In the genomic region with DNA sequence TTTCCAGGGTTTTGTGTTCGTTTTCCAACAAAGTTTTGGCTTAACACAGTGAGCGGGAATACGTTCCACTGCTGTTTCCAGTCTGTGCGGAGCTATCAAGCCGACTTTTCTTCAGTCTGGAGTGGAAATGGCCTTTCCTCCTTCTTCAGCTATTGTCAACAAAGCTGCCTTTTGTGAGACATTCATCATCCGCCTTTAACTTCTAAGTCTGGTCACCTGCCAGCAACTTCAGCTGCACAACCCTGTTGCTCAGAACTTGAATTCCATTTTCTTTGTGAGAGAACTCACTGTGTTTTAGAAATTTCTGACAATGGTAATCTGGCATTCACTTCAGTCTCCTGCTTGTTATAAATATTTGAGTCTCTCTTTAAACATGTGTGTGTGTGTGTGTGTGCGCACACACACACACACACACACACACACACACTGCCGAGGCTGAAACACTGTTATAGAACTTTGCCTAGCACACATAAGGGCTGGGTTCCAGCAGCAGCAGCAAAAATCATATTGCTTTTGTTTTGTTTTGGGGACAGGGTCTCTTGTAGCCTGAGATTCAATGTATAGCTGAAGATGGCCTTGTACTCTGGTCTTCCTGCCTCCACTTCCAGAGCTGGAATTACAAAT, we compare ENCODE assay signal across 11 mouse cellular contexts. TPM values are rescaled to one million over a fixed set of nuclear protein-coding genes. Genes with fewer than 3 reads are reported as not detected.
A peak's percentile ranks its signal among the peaks of the same experiment; 100 is the strongest.
DNase-seq lines count a peak whose midpoint lies in the region.
"Had no signal": no experiment of that assay in that cellular context is flagged by ENCODE, and none has a peak within 500 bp of the region (broad histone marks: within the 10 kb centered on the region; RNA-seq: fewer than 3 reads in every experiment).

No protein-coding gene starts in this region.

- peak; percentile 41 for DNase-seq in adrenal gland, postnatal 14 days
- DNase-seq in adrenal gland, postnatal 4 days (ENCODE audit: low spot score in 2 of 2) = no peak
- peak; percentile 49 for DNase-seq in heart, postnatal 4 days
- DNase-seq in heart, adult 18-20 months = no peak
- DNase-seq in ovary, postnatal 14 days (ENCODE audit: low spot score) = peak; percentile 31
- DNase-seq in ovary, adult 18-20 months (ENCODE audit: low spot score) = no peak
- no peak for DNase-seq in urinary bladder, postnatal 25 days (ENCODE audit: low spot score)
- DNase-seq in c-Kit-positive CD71-positive TER-119-positive erythroid progenitor cells, embryonic 14.5 days (ENCODE audit: low spot score) = no peak

RNA-seq across cellular contexts. Expression of a gene that starts 8.2 kb away (rescaled TPM):
- total RNA-seq in adrenal gland, postnatal 14 days (2021) = not detected in 2 replicates
- total RNA-seq in adrenal gland, postnatal 4 days (2021) = not detected
- not detected for total RNA-seq in heart, postnatal 4 days (2021)
- total RNA-seq in heart, adult 18-20 months (2021) = not detected
- total RNA-seq: hematopoietic stem cell, adult 5-6 weeks; layer of hippocampus, postnatal 10 days; liver, adult 2 months had no signal

RNA-seq across cellular contexts. Expression of a gene that starts 26.7 kb away (rescaled TPM):
- total RNA-seq in adrenal gland, postnatal 14 days (2021) = 50.4 and 53.1 TPM in 2 replicates
- 10 to 100 TPM; 64.1 to 69.0 TPM for total RNA-seq in adrenal gland, postnatal 4 days (2021)
- total RNA-seq in heart, postnatal 4 days (2021) = 10 to 100 TPM; 27.5 to 29.4 TPM
- total RNA-seq in heart, adult 18-20 months (2021) = 10 to 100 TPM; 10.2 to 12.4 TPM

RNA-seq across cellular contexts. Expression of a gene that starts 53.5 kb away (rescaled TPM):
- 19.9 and 20.7 TPM in 2 replicates for total RNA-seq in adrenal gland, postnatal 14 days (2021)
- 10 to 100 TPM; 24.6 to 27.5 TPM for total RNA-seq in adrenal gland, postnatal 4 days (2021)
- 10 to 100 TPM; 19.2 to 20.3 TPM for total RNA-seq in heart, postnatal 4 days (2021)
- 10 to 100 TPM; 13.7 to 14.9 TPM for total RNA-seq in heart, adult 18-20 months (2021)

Comparison
In these comparisons a context has a peak if more than half of its experiments do, and no peak if none do; other contexts are left out.
1. DNase-seq: peak in adrenal gland, postnatal 14 days (single experiment), heart, postnatal 4 days (single experiment) and ovary, postnatal 14 days (single experiment); none in adrenal gland, postnatal 4 days (0 of 2), heart, adult 18-20 months (0 of 2), ovary, adult 18-20 months (single experiment), urinary bladder, postnatal 25 days (single experiment) and c-Kit-positive CD71-positive TER-119-positive erythroid progenitor cells, embryonic 14.5 days (single experiment).